Mouse (Mus musculus) MEL (cell line): ENCODE results near the gene Exog. TPM values are rescaled to one million over a fixed set of nuclear protein-coding genes. Genes with fewer than 3 reads are reported as not detected.

Experiments used
- DNase-seq: peaks from one replicate; pipeline ENCODE4 v3.0.0; 2011; ENCODE audit warnings: low read depth, low spot score
- H3K27ac ChIP-seq: 2 replicates; pipeline ENCODE4 v1.5.1; 2012; ENCODE audit warnings: low read depth, mild to moderate bottlenecking, control low read depth, low read length, moderate library complexity; ENCODE audit not compliant: control insufficient read depth
- H3K27me3 ChIP-seq, 2 experiments: fragments of 150-350 bp in 1 of 2; sonication (generic) in 1 of 2; 2 replicates each; pipeline ENCODE4 v1.6.1; 2012; ENCODE audit warnings: low read length in 2 of 2, mild to moderate bottlenecking in 2 of 2, improper control_type of control experiment in 1 of 2, moderate library complexity in 1 of 2; ENCODE audit not compliant: insufficient read depth in 2 of 2, control insufficient read depth in 1 of 2
- H3K36me3 ChIP-seq, 2 experiments: 2 replicates each; pipeline ENCODE4 v1.6.1; 2012 to 2014; ENCODE audit warnings: low read length in 2 of 2, improper control_type of control experiment in 1 of 2, inconsistent platforms in 1 of 2, mild to moderate bottlenecking in 1 of 2; ENCODE audit not compliant: insufficient read depth in 2 of 2, control insufficient read depth in 1 of 2
- H3K4me1 ChIP-seq, 2 experiments: fragments of 150-350 bp in 1 of 2; sonication (generic) in 1 of 2; 2 replicates each; pipeline ENCODE4 v1.6.1; 2012; ENCODE audit warnings: low read length in 2 of 2, improper control_type of control experiment in 1 of 2, mild to moderate bottlenecking in 1 of 2; ENCODE audit not compliant: insufficient read depth in 2 of 2, control insufficient read depth in 1 of 2
- H3K4me3 ChIP-seq, 2 experiments: fragments of 150-350 bp in 1 of 2; sonication (generic) in 1 of 2; 2 replicates each; pipeline ENCODE4 v1.5.1; 2012; ENCODE audit warnings: low read depth in 2 of 2, low read length in 2 of 2, mild to moderate bottlenecking in 2 of 2, moderate library complexity in 2 of 2, control low read depth in 1 of 2, improper control_type of control experiment in 1 of 2; ENCODE audit not compliant: control insufficient read depth in 1 of 2, insufficient read depth in 1 of 2
- H3K79me2 ChIP-seq: 2 replicates; pipeline ENCODE4 v1.6.1; 2012; ENCODE audit warnings: mild to moderate bottlenecking, low read length, moderate library complexity; ENCODE audit not compliant: control insufficient read depth, poor library complexity, insufficient read depth
- H3K9ac ChIP-seq: 2 replicates; pipeline ENCODE4 v1.6.1; 2012; ENCODE audit warnings: low read depth, mild to moderate bottlenecking, control low read depth, low read length, moderate library complexity; ENCODE audit not compliant: control insufficient read depth, poor library complexity, severe bottlenecking
- H3K9me3 ChIP-seq: fragments of 150-350 bp; sonication (generic); replicated peaks from 2 replicates; pipeline ENCODE4 v1.6.1; 2012; ENCODE audit warnings: mild to moderate bottlenecking, low read length, improper control_type of control experiment, moderate library complexity; ENCODE audit not compliant: insufficient read depth
- BHLHE40 ChIP-seq: IDR thresholded peaks from 2 replicates; pipeline ENCODE4 v1.6.1; 2012; ENCODE audit warnings: low read depth, mild to moderate bottlenecking, inconsistent platforms, low read length, improper control_type of control experiment, borderline replicate concordance
- CHD1 ChIP-seq: IDR thresholded peaks from 2 replicates; pipeline ENCODE4 v1.6.1; 2012; ENCODE audit warnings: low read depth, mild to moderate bottlenecking, inconsistent platforms, low read length, improper control_type of control experiment
- CHD2 ChIP-seq: IDR thresholded peaks from 2 replicates; pipeline ENCODE4 v1.6.1; 2011; ENCODE audit warnings: low read length, improper control_type of control experiment
- CTCF ChIP-seq, 3 experiments: IDR thresholded peaks in 2 of 3; conservative IDR thresholded peaks in 1 of 3; 2 replicates each; pipeline ENCODE4 v1.5.1; 2011 to 2012; ENCODE audit warnings: low read length in 3 of 3, low read depth in 2 of 3, mild to moderate bottlenecking in 2 of 3, improper control_type of control experiment in 1 of 3, inconsistent platforms in 1 of 3, mixed read lengths in 1 of 3, moderate library complexity in 1 of 3; ENCODE audit not compliant: control insufficient read depth in 1 of 3, insufficient read depth in 1 of 3, poor library complexity in 1 of 3, severe bottlenecking in 1 of 3
- E2F4 ChIP-seq: IDR thresholded peaks from 2 replicates; pipeline ENCODE4 v1.6.1; 2011; ENCODE audit warnings: low read depth, low read length, improper control_type of control experiment, borderline replicate concordance
- ELF1 ChIP-seq: IDR thresholded peaks from 2 replicates; pipeline ENCODE4 v1.6.1; 2014; ENCODE audit warnings: low read depth, mild to moderate bottlenecking, inconsistent platforms, low read length, improper control_type of control experiment, moderate library complexity
- ETS1 ChIP-seq: IDR thresholded peaks from 2 replicates; pipeline ENCODE4 v1.6.1; 2012; ENCODE audit warnings: low read depth, mild to moderate bottlenecking, inconsistent platforms, low read length, improper control_type of control experiment, moderate library complexity
- GABPA ChIP-seq: IDR thresholded peaks from 2 replicates; pipeline ENCODE4 v1.6.1; 2012; ENCODE audit warnings: low read depth, mild to moderate bottlenecking, inconsistent platforms, low read length, improper control_type of control experiment, moderate library complexity
- GATA1 ChIP-seq: IDR thresholded peaks from 2 replicates; pipeline ENCODE4 v1.6.1; 2011; ENCODE audit warnings: low read depth, low read length, improper control_type of control experiment
- HCFC1 ChIP-seq: IDR thresholded peaks from 2 replicates; pipeline ENCODE4 v1.6.1; 2012; ENCODE audit warnings: low read depth, mild to moderate bottlenecking, inconsistent platforms, low read length, improper control_type of control experiment, moderate library complexity
- KAT2A ChIP-seq: conservative IDR thresholded peaks from 2 replicates; pipeline ENCODE4 v1.6.1; 2012; ENCODE audit warnings: low read depth, low read length, improper control_type of control experiment, inconsistent platforms
- MAFK ChIP-seq: IDR thresholded peaks from 2 replicates; pipeline ENCODE4 v1.6.1; 2011; ENCODE audit warnings: low read depth, mild to moderate bottlenecking, low read length, improper control_type of control experiment, borderline replicate concordance
- MAX ChIP-seq: IDR thresholded peaks from 2 replicates; pipeline ENCODE4 v1.6.1; 2011; ENCODE audit warnings: low read length, improper control_type of control experiment
- MXI1 ChIP-seq: IDR thresholded peaks from 2 replicates; pipeline ENCODE4 v1.6.1; 2011; ENCODE audit warnings: mild to moderate bottlenecking, low read depth, low read length, improper control_type of control experiment
- MYB ChIP-seq: IDR thresholded peaks from 2 replicates; pipeline ENCODE4 v1.6.1; 2011; ENCODE audit warnings: mild to moderate bottlenecking, low read depth, low read length, improper control_type of control experiment
- MYC ChIP-seq: IDR thresholded peaks from 2 replicates; pipeline ENCODE4 v1.6.1; 2011; ENCODE audit warnings: low read depth, mild to moderate bottlenecking, low read length, improper control_type of control experiment, moderate library complexity
- NELFE ChIP-seq: IDR thresholded peaks from 2 replicates; pipeline ENCODE4 v1.6.1; 2011; ENCODE audit warnings: low read depth, low read length, improper control_type of control experiment
- NRF1 ChIP-seq: IDR thresholded peaks from 2 replicates; pipeline ENCODE4 v1.6.1; 2014; ENCODE audit warnings: low read depth, mild to moderate bottlenecking, inconsistent platforms, low read length, improper control_type of control experiment, moderate library complexity; ENCODE audit not compliant: poor library complexity, insufficient read depth, severe bottlenecking
- POLR2AphosphoS2 ChIP-seq: IDR thresholded peaks from 2 replicates; pipeline ENCODE4 v1.6.1; 2011; ENCODE audit warnings: low read length, improper control_type of control experiment
- POLR2AphosphoS5 ChIP-seq: IDR thresholded peaks from 2 replicates; pipeline ENCODE4 v1.6.1; 2012; ENCODE audit warnings: low read depth, borderline replicate concordance, mild to moderate bottlenecking, inconsistent platforms, low read length, moderate library complexity, mixed read lengths
- RAD21 ChIP-seq: IDR thresholded peaks from 2 replicates; pipeline ENCODE4 v1.6.1; 2011; ENCODE audit warnings: mild to moderate bottlenecking, low read depth, low read length, improper control_type of control experiment
- RCOR1 ChIP-seq: IDR thresholded peaks from 2 replicates; pipeline ENCODE4 v1.6.1; 2012; ENCODE audit warnings: low read depth, mild to moderate bottlenecking, inconsistent platforms, low read length, improper control_type of control experiment
- TBP ChIP-seq: IDR thresholded peaks from 2 replicates; pipeline ENCODE4 v1.8.0; 2011; ENCODE audit warnings: low read depth, low read length, improper control_type of control experiment
- TCF12 ChIP-seq: IDR thresholded peaks from 2 replicates; pipeline ENCODE4 v1.6.1; 2014; ENCODE audit warnings: low read depth, mild to moderate bottlenecking, inconsistent platforms, low read length, improper control_type of control experiment, moderate library complexity
- USF1 ChIP-seq: IDR thresholded peaks from 2 replicates; pipeline ENCODE4 v1.6.1; 2014; ENCODE audit warnings: low read depth, mild to moderate bottlenecking, inconsistent platforms, low read length, improper control_type of control experiment, moderate library complexity
- USF2 ChIP-seq, 2 experiments: IDR thresholded peaks; 2 replicates each; pipeline ENCODE4 v1.6.1; 2011 to 2012; ENCODE audit warnings: improper control_type of control experiment in 2 of 2, low read length in 2 of 2, borderline replicate concordance in 1 of 2, inconsistent platforms in 1 of 2, low read depth in 1 of 2, mild to moderate bottlenecking in 1 of 2; ENCODE audit not compliant: insufficient read depth in 1 of 2
- ZC3H11A ChIP-seq: IDR thresholded peaks from 2 replicates; pipeline ENCODE4 v1.6.1; 2012; ENCODE audit warnings: low read depth, mild to moderate bottlenecking, inconsistent platforms, low read length, improper control_type of control experiment
- ZKSCAN1 ChIP-seq: IDR thresholded peaks from 2 replicates; pipeline ENCODE4 v1.6.1; 2012; ENCODE audit warnings: low read depth, mild to moderate bottlenecking, inconsistent platforms, low read length, improper control_type of control experiment, moderate library complexity
- polyA plus RNA-seq, 2 experiments: library from polyadenylated mRNA; stranded (reverse) in 1 of 2; unstranded in 1 of 2; fragments of >175 nt in 1 of 2; fragments of >200 nt in 1 of 2; gene quantifications; 2 replicates each; pipeline versions ENCODE4 v1.2.1 to v1.2.4; 2012; ENCODE audit warnings: low replicate concordance in 2 of 2, low read depth in 1 of 2; ENCODE audit not compliant: insufficient read length in 2 of 2, insufficient read depth in 1 of 2, missing spikeins in 1 of 2
- total RNA-seq: library from RNA; depleted of rRNA; stranded (reverse); fragments of 300-350 nt; gene quantifications from 2 replicates; pipeline ENCODE4 v1.2.3, GENCODE M21; 2012

Exog gene
- total and polyA plus RNA-seq, 3 experiments = 11.7 to 12.1 TPM; not detected in 1

DNA sequence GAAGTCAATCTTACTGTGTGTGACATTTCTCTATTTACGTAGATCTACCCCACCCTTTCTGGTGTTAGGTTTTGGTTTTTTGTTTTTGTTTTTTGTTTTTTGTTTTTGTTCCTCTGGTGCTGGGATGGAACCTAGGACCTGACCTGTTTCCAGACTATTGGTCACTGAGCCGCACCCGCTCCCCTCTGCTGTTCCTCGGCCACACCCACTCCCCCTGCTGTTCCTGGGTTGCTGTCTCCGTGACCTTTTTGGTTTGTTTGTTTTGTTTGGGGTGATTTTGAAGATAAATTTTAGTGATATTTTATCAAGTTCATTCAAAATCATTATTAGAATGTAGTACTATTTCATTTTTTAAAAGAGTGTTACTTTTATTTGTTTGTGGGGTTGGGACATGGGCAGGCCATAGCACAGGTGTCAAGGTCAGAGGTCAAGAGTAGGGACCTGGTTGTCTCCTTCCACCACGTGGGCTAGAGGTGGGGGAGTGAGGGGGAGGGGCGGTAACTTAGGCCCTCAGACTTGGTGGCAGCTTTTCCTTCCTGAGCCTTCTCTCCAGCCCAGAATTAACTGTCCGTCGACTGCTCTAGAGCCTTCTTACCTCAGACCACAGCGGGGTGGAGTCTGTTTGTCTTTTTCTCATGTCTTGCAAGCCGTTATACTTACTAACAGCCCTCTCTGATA lies 60.4 kb downstream of the Exog start:
- TF ChIP-seq USF1 (no peak), E2F4 (no peak), ETS1 (no peak), NRF1 (no peak), TCF12 (no peak), TBP (no peak), ELF1 (no peak), ZKSCAN1 (no peak), HCFC1 (no peak), CHD1 (no peak), RAD21 (no peak), MYB (no peak), POLR2AphosphoS5 (no peak), RCOR1 (no peak), GABPA (no peak), MYC (no peak), MXI1 (no peak), POLR2AphosphoS2 (no peak), USF2 (IDR thresholded peaks at IDR 0.05; ENCODE audit: borderline replicate concordance in 1 of 2, insufficient read depth in 1 of 2, low read depth in 1 of 2, low read length in 2 of 2) (no peak), GATA1 (no peak)
- Histone ChIP-seq H3K4me1 (no peaks in the 10 kb centered on the region), H3K79me2 (no peaks in the 10 kb centered on the region), H3K9me3 (no peaks in the 10 kb centered on the region), H3K36me3 (no peaks in the 10 kb centered on the region), H3K27ac (no peak overlapping the region), H3K4me3 (no peak overlapping the region), H3K9ac (no peak overlapping the region), H3K27me3 (no peaks in the 10 kb centered on the region)
- no peak for DNase-seq

DNA sequence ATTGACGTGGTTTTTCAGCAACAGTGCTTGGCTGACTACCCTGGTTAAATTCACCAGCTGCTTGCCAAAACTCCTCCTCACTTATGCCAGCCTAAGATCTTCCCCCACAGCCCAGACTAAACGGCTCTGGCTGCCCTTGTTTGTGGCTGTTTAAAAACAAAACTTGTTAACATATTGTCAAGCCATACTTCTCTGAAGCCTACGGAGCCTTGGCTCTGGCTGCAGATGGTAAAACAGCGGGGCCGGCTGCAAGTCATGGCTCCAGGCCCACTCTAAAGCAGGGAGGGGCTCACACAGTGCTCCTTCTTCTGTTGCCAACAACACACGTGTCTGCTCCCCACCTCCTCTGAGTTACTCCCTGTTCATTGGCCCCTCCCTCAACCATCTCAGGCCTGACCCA lies 66.2 kb downstream of the Exog start:
- H3K27ac ChIP-seq = no peak overlapping the region
- no peaks in the 10 kb centered on the region for H3K36me3 ChIP-seq
- no peaks in the 10 kb centered on the region for H3K4me1 ChIP-seq
- H3K9ac ChIP-seq = no peak overlapping the region
- H3K79me2 ChIP-seq = no peaks in the 10 kb centered on the region
- TF ChIP-seq ZKSCAN1 (no peak), MAFK (no peak), ELF1 (no peak), CTCF (IDR thresholded peaks at IDR 0.05 in 2 of 3, conservative IDR thresholded peaks at IDR 0.05 in 1 of 3; ENCODE audit: control insufficient read depth in 1 of 3, insufficient read depth in 1 of 3, low read depth in 2 of 3, low read length in 3 of 3, poor library complexity in 1 of 3, severe bottlenecking in 1 of 3) (no peak), GATA1 (no peak), KAT2A (no peak), HCFC1 (no peak), TCF12 (no peak), ZC3H11A (no peak), NELFE (no peak), CHD2 (no peak), MAX (no peak), NRF1 (no peak), BHLHE40 (no peak), POLR2AphosphoS2 (no peak)
- TF ChIP-seq, all 39 proteins: peak for 0
- no peak for DNase-seq
- no peak overlapping the region for H3K4me3 ChIP-seq
- H3K27me3 ChIP-seq = no peaks in the 10 kb centered on the region
- no peaks in the 10 kb centered on the region for H3K9me3 ChIP-seq
